Mouse (Mus musculus) limb, embryonic 13.5 days (tissue): ENCODE results near the gene Ankrd28. TPM values are rescaled to one million over a fixed set of nuclear protein-coding genes. Genes with fewer than 3 reads are reported as not detected.
A peak's percentile ranks its signal among the peaks of the same experiment; 100 is the strongest.

ENCODE experiments used
- ATAC-seq: fragments of 200-750 bp; cut with Nextera tagmentation; 2 replicates; pipeline ENCODE4 v1.8.0; 2017; ENCODE audit warnings: low read depth, moderate number of reproducible peaks, moderate TSS enrichment; ENCODE audit not compliant: low FRiP score
- H3K27ac ChIP-seq: fragments of 300-500 bp; sonication (generic); 2 replicates; pipeline ENCODE4 v1.5.1; 2015; ENCODE audit warnings: inconsistent platforms, mild to moderate bottlenecking, moderate library complexity
- H3K27me3 ChIP-seq: fragments of 300-500 bp; sonication (generic); 2 replicates; pipeline ENCODE4 v1.6.1; 2015; ENCODE audit warnings: mild to moderate bottlenecking, inconsistent platforms
- H3K36me3 ChIP-seq: fragments of 300-500 bp; sonication (generic); 2 replicates; pipeline ENCODE4 v1.6.1; 2015; ENCODE audit warnings: inconsistent platforms, mild to moderate bottlenecking, moderate library complexity
- H3K4me1 ChIP-seq: fragments of 300-500 bp; sonication (generic); 2 replicates; pipeline ENCODE4 v1.6.1; 2015; ENCODE audit warnings: inconsistent platforms
- H3K4me2 ChIP-seq: fragments of 300-500 bp; sonication (generic); replicated peaks from 2 replicates; pipeline ENCODE4 v1.6.1; 2015; ENCODE audit warnings: inconsistent platforms, mild to moderate bottlenecking, moderate library complexity
- H3K4me3 ChIP-seq: fragments of 300-500 bp; sonication (generic); 2 replicates; pipeline ENCODE4 v1.5.1; 2015; ENCODE audit warnings: moderate library complexity, mild to moderate bottlenecking, inconsistent platforms
- H3K9ac ChIP-seq: fragments of 300-500 bp; sonication (generic); 2 replicates; pipeline ENCODE4 v1.6.1; 2015; ENCODE audit warnings: mild to moderate bottlenecking, inconsistent platforms
- H3K9me3 ChIP-seq: fragments of 300-500 bp; sonication (generic); 2 replicates; pipeline ENCODE4 v1.6.1; 2016; ENCODE audit warnings: inconsistent platforms
- WGBS: fragments of 180-500 bp; shearing (Covaris S2); methylation state at CpG from one replicate; pipeline ENCODE4 v1.1.7; 2015; 5-methylcytosine and 5-hydroxymethylcytosine counted together
- polyA plus RNA-seq: library from polyadenylated mRNA; unstranded; fragments of >200 nt; fragmentation: Nextera tagmentation; extraction: Ambion mirVana; gene quantifications from 2 replicates; pipeline ENCODE4 v1.2.1, GENCODE M21; 2015

The Ankrd28 gene
- polyA plus RNA-seq, 1 experiment from 2014 or later = 9.6 TPM

GRCm38 (mm10) chr14:31669642-31670490, 160.6 kb downstream of the Ankrd28 start:
- H3K4me1 ChIP-seq = peaks cover 61% of the 10 kb centered on the region
- peak overlapping the region; percentile 65 for H3K27ac ChIP-seq
- H3K9ac ChIP-seq = no peak overlapping the region
- H3K36me3 ChIP-seq = peaks cover 23% of the 10 kb centered on the region
- 67% methylated on average over 15 of the region's 15 CpGs for WGBS
- ATAC-seq = no peak
- H3K27me3 ChIP-seq = no peaks in the 10 kb centered on the region
- no peak overlapping the region for H3K4me2 ChIP-seq
- no peaks in the 10 kb centered on the region for H3K9me3 ChIP-seq
- H3K4me3 ChIP-seq = no peak overlapping the region

- WGBS = 67% methylated on average over 13 of the region's 13 CpGs
- Histone ChIP-seq H3K9me3 (no peaks in the 10 kb centered on the region), H3K27ac (peak overlapping the region; percentile 65), H3K4me3 (no peak overlapping the region), H3K4me2 (no peak overlapping the region), H3K36me3 (peaks cover 23% of the 10 kb centered on the region), H3K4me1 (peaks cover 68% of the 10 kb centered on the region), H3K27me3 (no peaks in the 10 kb centered on the region), H3K9ac (no peak overlapping the region)
- ATAC-seq = no peak
Observed at GRCm38 (mm10) chr14:31669161-31669611, 161.3 kb downstream of the Ankrd28 start.

- 85% methylated on average over 13 of the region's 13 CpGs for WGBS
- no peak overlapping the region for H3K4me3 ChIP-seq
Observed at GRCm38 (mm10) chr14:31668326-31668725, 162.1 kb downstream of the Ankrd28 start.

GRCm38 (mm10) chr14:31667741-31668140, 162.7 kb downstream of the Ankrd28 start:
- no peak overlapping the region for H3K27ac ChIP-seq
- WGBS = 87% methylated on average over 6 of the region's 6 CpGs

More at GRCm38 (mm10) chr14:31668326-31668725, 162.1 kb downstream of the Ankrd28 start:
- Histone ChIP-seq H3K27ac (peak overlapping the region; percentile 44; the same call in 1 of the 2 replicates), H3K9ac (no peak overlapping the region), H3K4me1 (peaks cover 77% of the 10 kb centered on the region), H3K27me3 (no peaks in the 10 kb centered on the region), H3K9me3 (no peaks in the 10 kb centered on the region), H3K4me2 (no peak overlapping the region), H3K36me3 (peaks cover 23% of the 10 kb centered on the region)
- ATAC-seq = no peak

GRCm38 (mm10) chr14:31666931-31667705, 163.3 kb downstream of the Ankrd28 start:
- H3K4me1 ChIP-seq = peaks cover 81% of the 10 kb centered on the region
- no peak for ATAC-seq
- WGBS = 95% methylated on average over 28 of the region's 28 CpGs

More at GRCm38 (mm10) chr14:31667741-31668140, 162.7 kb downstream of the Ankrd28 start:
- no peaks in the 10 kb centered on the region for H3K9me3 ChIP-seq
- H3K4me3 ChIP-seq = no peak overlapping the region
- no peak overlapping the region for H3K4me2 ChIP-seq
- H3K27me3 ChIP-seq = no peaks in the 10 kb centered on the region
- H3K9ac ChIP-seq = no peak overlapping the region
- H3K4me1 ChIP-seq = peaks cover 79% of the 10 kb centered on the region
- no peak for ATAC-seq
- H3K36me3 ChIP-seq = peaks cover 23% of the 10 kb centered on the region

GRCm38 (mm10) chr14:31665566-31665940, 164.9 kb downstream of the Ankrd28 start:
- Histone ChIP-seq H3K9ac (0 out of 2 replicates have a peak overlapping the region, but pooled peaks have one; percentile 13), H3K9me3 (no peaks in the 10 kb centered on the region), H3K4me1 (peaks cover 80% of the 10 kb centered on the region), H3K36me3 (peaks cover 23% of the 10 kb centered on the region), H3K4me2 (no peak overlapping the region), H3K27me3 (no peaks in the 10 kb centered on the region), H3K27ac (peak overlapping the region; percentile 28; the same call in 1 of the 2 replicates), H3K4me3 (no peak overlapping the region)
- 83% methylated on average over 4 of the region's 4 CpGs for WGBS
- ATAC-seq = no peak

More at GRCm38 (mm10) chr14:31666931-31667705, 163.3 kb downstream of the Ankrd28 start:
- Histone ChIP-seq H3K27ac (no peak overlapping the region), H3K4me3 (no peak overlapping the region), H3K27me3 (no peaks in the 10 kb centered on the region), H3K36me3 (peaks cover 23% of the 10 kb centered on the region), H3K9me3 (no peaks in the 10 kb centered on the region), H3K4me2 (no peak overlapping the region), H3K9ac (no peak overlapping the region)

GRCm38 (mm10) chr14:31664903-31665565, 165.4 kb downstream of the Ankrd28 start:
- Histone ChIP-seq H3K27me3 (no peaks in the 10 kb centered on the region), H3K9me3 (no peaks in the 10 kb centered on the region), H3K36me3 (peaks cover 23% of the 10 kb centered on the region), H3K4me2 (no peak overlapping the region), H3K27ac (peak overlapping the region; percentile 52; the same call in 1 of the 2 replicates), H3K4me1 (peaks cover 83% of the 10 kb centered on the region), H3K4me3 (no peak overlapping the region), H3K9ac (0 out of 2 replicates have a peak overlapping the region, but pooled peaks have one; percentile 13)
- ATAC-seq = no peak
- WGBS = 54% methylated on average over 12 of the region's 12 CpGs

GRCm38 (mm10) chr14:31664100-31664902, 166.2 kb downstream of the Ankrd28 start:
- 59% methylated on average over 18 of the region's 18 CpGs for WGBS
- peak overlapping the region; percentile 98 for H3K27ac ChIP-seq
- H3K4me1 ChIP-seq = peaks cover 83% of the 10 kb centered on the region
- ATAC-seq = no peak
- no peak overlapping the region for H3K4me2 ChIP-seq
- H3K9me3 ChIP-seq = no peaks in the 10 kb centered on the region
- no peak overlapping the region for H3K4me3 ChIP-seq
- H3K9ac ChIP-seq = no peak overlapping the region; the same call in 1 of the 2 replicates
- H3K36me3 ChIP-seq = peaks cover 23% of the 10 kb centered on the region
- no peaks in the 10 kb centered on the region for H3K27me3 ChIP-seq

GRCm38 (mm10) chr14:31663376-31664099, 166.9 kb downstream of the Ankrd28 start:
- no peaks in the 10 kb centered on the region for H3K9me3 ChIP-seq
- H3K9ac ChIP-seq = 0 out of 2 replicates have a peak overlapping the region, but pooled peaks have one; percentile 5
- peak overlapping the region; percentile 98 for H3K27ac ChIP-seq
- no peak overlapping the region for H3K4me2 ChIP-seq
- whole genome bisulfite sequencing = 71% methylated on average over 13 of the region's 13 CpGs
- ATAC-seq = no peak
- no peaks in the 10 kb centered on the region for H3K27me3 ChIP-seq
- H3K4me1 ChIP-seq = peaks cover 86% of the 10 kb centered on the region
- no peak overlapping the region for H3K4me3 ChIP-seq
- peaks cover 21% of the 10 kb centered on the region for H3K36me3 ChIP-seq

- Histone ChIP-seq H3K4me1 (peaks cover 87% of the 10 kb centered on the region), H3K9me3 (no peaks in the 10 kb centered on the region), H3K36me3 (peaks cover 18% of the 10 kb centered on the region), H3K4me2 (peak overlapping the region; percentile 68), H3K4me3 (peak overlapping the region; percentile 34), H3K27ac (peak overlapping the region; percentile 98), H3K27me3 (no peaks in the 10 kb centered on the region), H3K9ac (peak overlapping the region; percentile 55)
- 0 out of 2 replicates have a peak, but pooled peaks have one; percentile 4 for ATAC-seq
- 18% methylated on average over 9 of the region's 9 CpGs for WGBS
Observed at GRCm38 (mm10) chr14:31662555-31663211, 167.8 kb downstream of the Ankrd28 start.
